Mouse (Mus musculus): ENCODE results near the gene Amdhd1. TPM values are rescaled to one million over a fixed set of nuclear protein-coding genes. Genes with fewer than 3 reads are reported as not detected.
A peak's percentile ranks its signal among the peaks of the same experiment; 100 is the strongest.

The Amdhd1 gene
- total and polyA plus RNA-seq, 3 experiments = not detected

GRCm38 (mm10) chr10:93549821-93550220 lies 10.0 kb upstream of the Amdhd1 start:
- H3K27me3 ChIP-seq (ENCODE audit: control insufficient read depth in 1 of 2, insufficient read depth in 2 of 2, low read length in 2 of 2) = no peaks in the 10 kb centered on the region; a peak in 1 of 4 replicates
- H3K9ac ChIP-seq (ENCODE audit: control insufficient read depth, low read depth, low read length, poor library complexity, severe bottlenecking) = no peak overlapping the region
- no peak overlapping the region for H3K4me3 ChIP-seq (ENCODE audit: control insufficient read depth in 1 of 2, insufficient read depth in 1 of 2, low read depth in 2 of 2, low read length in 2 of 2)
- no peak for DNase-seq (ENCODE audit: low read depth, low spot score)
- no peaks in the 10 kb centered on the region for H3K36me3 ChIP-seq (ENCODE audit: control insufficient read depth in 1 of 2, insufficient read depth in 2 of 2, low read length in 2 of 2)
- no peaks in the 10 kb centered on the region for H3K4me1 ChIP-seq (ENCODE audit: control insufficient read depth in 1 of 2, insufficient read depth in 2 of 2, low read length in 2 of 2)
- no peak overlapping the region for H3K27ac ChIP-seq (ENCODE audit: control insufficient read depth, low read depth, low read length)
- H3K79me2 ChIP-seq (ENCODE audit: control insufficient read depth, insufficient read depth, low read length, poor library complexity) = no peaks in the 10 kb centered on the region
- TF ChIP-seq BHLHE40 (IDR thresholded peaks at IDR 0.05; ENCODE audit: borderline replicate concordance, low read depth, low read length) (no peak), MAZ (IDR thresholded peaks at IDR 0.05; ENCODE audit: low read depth, low read length) (no peak), CHD2 (IDR thresholded peaks at IDR 0.05; ENCODE audit: low read length) (no peak), POLR2AphosphoS2 (IDR thresholded peaks at IDR 0.05; ENCODE audit: low read length) (no peak), RCOR1 (IDR thresholded peaks at IDR 0.05; ENCODE audit: low read depth, low read length) (no peak), ZMIZ1 (IDR thresholded peaks at IDR 0.05; ENCODE audit: low read depth, low read length) (no peak), KAT2A (conservative IDR thresholded peaks at IDR 0.05; ENCODE audit: low read depth, low read length) (no peak), UBTF (IDR thresholded peaks at IDR 0.05; ENCODE audit: borderline replicate concordance, insufficient read depth, low read depth, low read length) (no peak), MXI1 (IDR thresholded peaks at IDR 0.05; ENCODE audit: low read depth, low read length) (no peak), MAFK (IDR thresholded peaks at IDR 0.05; ENCODE audit: borderline replicate concordance, low read depth, low read length) (no peak), GABPA (IDR thresholded peaks at IDR 0.05; ENCODE audit: low read depth, low read length) (no peak), ZNF384 (IDR thresholded peaks at IDR 0.05; ENCODE audit: low read depth, low read length) (no peak), NRF1 (IDR thresholded peaks at IDR 0.05; ENCODE audit: insufficient read depth, low read depth, low read length, poor library complexity, severe bottlenecking) (no peak), MYC (IDR thresholded peaks at IDR 0.05; ENCODE audit: low read depth, low read length) (no peak), POLR2A (IDR thresholded peaks at IDR 0.05; ENCODE audit: control insufficient read depth in 1 of 2, insufficient read depth in 1 of 2, low read depth in 1 of 2, low read length in 2 of 2, poor library complexity in 1 of 2) (no peak), RAD21 (IDR thresholded peaks at IDR 0.05; ENCODE audit: low read depth, low read length) (no peak), EP300 (IDR thresholded peaks at IDR 0.05; ENCODE audit: low read depth in 1 of 2, low read length in 2 of 2) (no peak), CHD1 (IDR thresholded peaks at IDR 0.05; ENCODE audit: low read depth, low read length) (no peak), TBP (IDR thresholded peaks at IDR 0.05; ENCODE audit: low read depth, low read length) (no peak)
- no peaks in the 10 kb centered on the region for H3K9me3 ChIP-seq (replicated peaks; ENCODE audit: insufficient read depth, low read length)

- Histone ChIP-seq H3K4me1 (ENCODE audit: control insufficient read depth in 1 of 2, insufficient read depth in 2 of 2, low read length in 2 of 2) (no peaks in the 10 kb centered on the region), H3K9ac (ENCODE audit: control insufficient read depth, low read depth, low read length, poor library complexity, severe bottlenecking) (no peak overlapping the region), H3K36me3 (ENCODE audit: control insufficient read depth in 1 of 2, insufficient read depth in 2 of 2, low read length in 2 of 2) (no peaks in the 10 kb centered on the region), H3K4me3 (ENCODE audit: control insufficient read depth in 1 of 2, insufficient read depth in 1 of 2, low read depth in 2 of 2, low read length in 2 of 2) (no peak overlapping the region; a peak in 1 of 4 replicates), H3K27ac (ENCODE audit: control insufficient read depth, low read depth, low read length) (no peak overlapping the region), H3K27me3 (ENCODE audit: control insufficient read depth in 1 of 2, insufficient read depth in 2 of 2, low read length in 2 of 2) (no peaks in the 10 kb centered on the region; a peak in 1 of 4 replicates), H3K9me3 (replicated peaks; ENCODE audit: insufficient read depth, low read length) (no peaks in the 10 kb centered on the region), H3K79me2 (ENCODE audit: control insufficient read depth, insufficient read depth, low read length, poor library complexity) (no peaks in the 10 kb centered on the region)
- DNase-seq (ENCODE audit: low read depth, low spot score) = peak; percentile 86
- TF ChIP-seq CTCF (IDR thresholded peaks at IDR 0.05 in 2 of 3, conservative IDR thresholded peaks at IDR 0.05 in 1 of 3; ENCODE audit: control insufficient read depth in 1 of 3, insufficient read depth in 1 of 3, low read depth in 2 of 3, low read length in 3 of 3, poor library complexity in 1 of 3, severe bottlenecking in 1 of 3) (peak; percentile 61 to 77 (median 61)), GABPA (IDR thresholded peaks at IDR 0.05; ENCODE audit: low read depth, low read length) (no peak), SMC3 (IDR thresholded peaks at IDR 0.05; ENCODE audit: low read depth, low read length) (peak; percentile 74), GATA1 (IDR thresholded peaks at IDR 0.05; ENCODE audit: low read depth, low read length) (no peak), ZC3H11A (IDR thresholded peaks at IDR 0.05; ENCODE audit: low read depth, low read length) (peak; percentile 47), RAD21 (IDR thresholded peaks at IDR 0.05; ENCODE audit: low read depth, low read length) (peak; percentile 47), TAL1 (IDR thresholded peaks at IDR 0.05; ENCODE audit: low read length) (no peak), TCF12 (IDR thresholded peaks at IDR 0.05; ENCODE audit: low read depth, low read length) (no peak), POLR2AphosphoS2 (IDR thresholded peaks at IDR 0.05; ENCODE audit: low read length) (no peak), E2F4 (IDR thresholded peaks at IDR 0.05; ENCODE audit: borderline replicate concordance, low read depth, low read length) (0 out of 2 replicates have a peak, but pooled peaks have one; percentile 24)
Measured at GRCm38 (mm10) chr10:93548991-93549390, 9.2 kb upstream of the Amdhd1 start.
